Mouse (Mus musculus) kidney, embryonic 16.5 days (tissue): ENCODE results near the gene Gm49359. TPM values are rescaled to one million over a fixed set of nuclear protein-coding genes. Genes with fewer than 3 reads are reported as not detected.
"Not testable (repeated sequence)": the region's sequence is repeated elsewhere in the genome, so short reads cannot be mapped to it uniquely, and the experiment has no call there.

Source experiments
- ATAC-seq: fragments of 200-750 bp; cut with Nextera tagmentation; 2 replicates; pipeline ENCODE4 v1.8.0; 2017; ENCODE audit warnings: moderate TSS enrichment; ENCODE audit not compliant: low FRiP score, low TSS enrichment
- H3K27ac ChIP-seq: fragments of 300-500 bp; sonication (generic); 2 replicates; pipeline ENCODE4 v1.5.1; 2014; ENCODE audit warnings: low read length
- H3K27me3 ChIP-seq: fragments of 300-500 bp; sonication (generic); 2 replicates; pipeline ENCODE4 v1.6.1; 2014; ENCODE audit warnings: low read length, control low read depth, mixed read lengths; ENCODE audit not compliant: insufficient read depth
- H3K36me3 ChIP-seq: fragments of 300-500 bp; sonication (generic); 2 replicates; pipeline ENCODE4 v1.6.1; 2014; ENCODE audit warnings: low read length, control low read depth, mixed read lengths; ENCODE audit not compliant: insufficient read depth
- H3K4me1 ChIP-seq: fragments of 300-500 bp; sonication (generic); 2 replicates; pipeline ENCODE4 v1.6.1; 2014; ENCODE audit warnings: low read length, control low read depth, mixed read lengths; ENCODE audit not compliant: insufficient read depth
- H3K4me2 ChIP-seq: fragments of 300-500 bp; sonication (generic); replicated peaks from 2 replicates; pipeline ENCODE4 v1.6.1; 2014; ENCODE audit warnings: low read depth, low read length
- H3K4me3 ChIP-seq: fragments of 300-500 bp; sonication (generic); 2 replicates; pipeline ENCODE4 v1.5.1; 2014; ENCODE audit warnings: mild to moderate bottlenecking, low read length
- H3K9ac ChIP-seq: fragments of 300-500 bp; sonication (generic); replicated peaks from 2 replicates; pipeline ENCODE4 v1.6.1; 2014; ENCODE audit warnings: low read length
- H3K9me3 ChIP-seq: fragments of 300-500 bp; sonication (generic); 2 replicates; pipeline ENCODE4 v1.6.1; 2016; ENCODE audit warnings: low read length, control low read depth
- WGBS: fragments of 180-500 bp; shearing (Covaris S2); extraction: QIAGEN DNeasy Blood & Tissue Kit; methylation state at CpG from one replicate; pipeline ENCODE4 v1.1.7; 2014; 5-methylcytosine and 5-hydroxymethylcytosine counted together
- microRNA-seq: library from miRNA; unstranded; fragments of <30 nt; microRNA quantifications from one replicate; pipeline ENCODE4, GENCODE M21; 2016
- polyA plus RNA-seq: library from polyadenylated mRNA; unstranded; fragments of >200 nt; fragmentation: Nextera tagmentation; extraction: Ambion mirVana; gene quantifications from 2 replicates; pipeline ENCODE4 v1.2.1, GENCODE M21; 2015

Gene Gm49359
- polyA plus RNA-seq: 13.0 and 14.5 TPM in 2 replicates

DNA sequence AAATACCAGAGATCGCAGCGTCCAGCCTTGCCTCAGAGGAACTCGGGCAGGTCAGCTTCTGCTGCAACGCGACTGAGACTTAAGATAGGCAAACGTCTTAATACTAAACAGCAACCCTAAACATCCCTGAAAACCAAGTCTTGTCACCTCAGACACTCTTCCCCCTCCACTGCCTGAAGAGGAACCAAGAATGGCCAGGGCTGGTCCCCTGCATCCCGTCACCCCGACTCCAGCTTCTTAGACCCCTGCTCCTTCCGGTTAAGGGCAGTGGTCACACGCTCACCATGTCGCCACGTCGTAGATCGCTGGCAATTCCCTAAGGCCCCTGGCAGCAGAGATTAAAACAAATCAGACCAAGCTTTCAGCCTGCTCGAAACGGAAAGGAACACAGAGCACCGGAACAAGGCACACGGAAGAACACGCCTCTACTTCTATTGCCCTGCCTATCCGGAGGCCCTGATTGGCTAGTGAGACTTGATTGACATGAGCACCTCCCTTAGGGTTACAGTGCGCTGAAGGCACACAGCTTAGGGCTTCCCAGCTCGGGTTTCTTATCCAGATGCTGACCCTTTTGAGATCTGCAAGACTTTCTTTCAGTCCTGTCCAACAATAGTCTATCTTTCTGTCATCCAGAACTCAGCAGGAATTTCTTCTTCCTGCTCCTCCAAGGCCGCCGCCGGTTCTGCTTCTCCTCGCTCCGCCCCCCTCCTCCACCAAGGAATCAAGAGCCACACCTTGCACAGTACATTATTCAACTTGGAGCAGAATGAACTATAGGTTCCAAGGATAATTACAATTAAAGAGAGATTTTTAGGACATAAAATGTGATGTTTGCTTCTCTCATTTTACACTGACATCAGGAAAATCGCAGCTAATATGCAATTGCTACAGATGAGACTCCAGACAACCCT, at the start of gene Gm49359:
TSS of gene Gm49359 (minus strand) at position 409 of the 911 bp plus-strand sequence.
- Histone ChIP-seq H3K4me3 (peak within 1 kb of the TSS; percentile 71), H3K27ac (peak within 1 kb of the TSS; percentile 85), H3K4me2 (peak within 1 kb of the TSS; percentile 43), H3K36me3 (peaks cover 12% of the 10 kb centered on the region), H3K9ac (peak within 1 kb of the TSS; percentile 80)
- not testable (repeated sequence) for H3K4me1 ChIP-seq, H3K9me3 ChIP-seq, H3K27me3 ChIP-seq
- ATAC-seq: peak; percentile 100
- 1% methylated on average over 27 of the region's 28 CpGs for WGBS

DNA sequence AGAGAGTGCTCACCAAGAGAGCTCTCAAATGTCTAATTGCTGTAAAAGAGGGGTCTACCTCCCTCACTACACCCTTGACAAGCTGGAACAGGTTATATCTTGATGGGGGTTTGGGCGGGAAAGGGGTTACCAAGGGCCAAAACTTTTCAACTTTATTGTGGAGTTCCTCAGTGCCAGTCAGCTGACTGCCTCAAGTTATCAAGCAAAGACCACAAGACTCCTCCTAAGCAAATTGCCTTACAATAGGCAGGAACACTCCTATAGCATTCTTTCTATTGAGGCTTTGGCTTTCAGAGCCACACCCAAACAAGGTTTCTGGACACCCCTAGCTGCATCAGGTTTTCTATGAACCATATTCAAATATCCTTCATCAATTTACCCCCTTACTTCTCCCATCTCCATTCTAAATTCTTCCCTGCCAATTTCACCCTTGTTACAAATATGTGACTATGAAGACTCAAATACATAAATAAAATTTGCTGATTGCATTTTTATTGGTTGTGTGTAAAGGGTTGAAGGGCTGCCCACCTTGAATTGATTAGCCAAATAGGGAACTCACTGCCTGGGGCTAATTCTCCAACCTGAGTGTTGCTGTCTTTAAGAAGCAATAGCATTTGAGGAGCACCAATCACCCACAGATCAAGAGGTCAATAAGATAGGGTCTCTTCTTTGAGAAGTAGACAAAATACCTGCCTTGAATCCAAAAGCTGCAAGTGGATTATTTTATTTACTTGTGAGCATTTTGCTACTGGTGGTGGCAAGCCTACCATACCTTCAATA, 44.2 kb upstream of the Gm49359 start:
- WGBS: 96% methylated on average over 1 of the region's 1 CpGs
- not testable (repeated sequence) for H3K4me3 ChIP-seq, ATAC-seq, H3K9me3 ChIP-seq, H3K9ac ChIP-seq, H3K4me2 ChIP-seq, H3K4me1 ChIP-seq, H3K36me3 ChIP-seq, H3K27me3 ChIP-seq, H3K27ac ChIP-seq

DNA sequence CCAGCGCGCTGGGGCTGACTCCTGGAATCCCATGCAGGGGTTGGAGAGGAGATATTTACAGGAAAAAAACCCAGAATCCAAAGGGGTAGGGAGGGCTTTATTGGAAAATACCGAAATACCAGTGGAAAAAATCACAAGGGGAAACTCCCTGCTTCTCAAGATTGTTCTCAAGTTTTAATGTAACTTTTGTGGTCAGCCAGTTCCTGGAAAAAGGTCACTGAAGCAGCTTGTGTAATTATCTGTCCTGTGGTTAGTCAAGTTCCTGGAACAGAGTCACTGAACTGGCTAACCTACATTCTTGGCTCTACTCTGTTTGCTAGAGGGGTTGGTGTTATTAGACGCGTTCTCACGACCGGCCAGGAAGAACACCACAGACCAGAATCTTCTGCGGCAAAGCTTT, 6.0 kb upstream of the Gm49359 start:
- 92% methylated on average over 8 of the region's 8 CpGs for WGBS
- not testable (repeated sequence) for H3K4me2 ChIP-seq, H3K9me3 ChIP-seq, H3K9ac ChIP-seq, H3K4me1 ChIP-seq, H3K4me3 ChIP-seq, H3K27ac ChIP-seq, H3K36me3 ChIP-seq, H3K27me3 ChIP-seq, ATAC-seq

DNA sequence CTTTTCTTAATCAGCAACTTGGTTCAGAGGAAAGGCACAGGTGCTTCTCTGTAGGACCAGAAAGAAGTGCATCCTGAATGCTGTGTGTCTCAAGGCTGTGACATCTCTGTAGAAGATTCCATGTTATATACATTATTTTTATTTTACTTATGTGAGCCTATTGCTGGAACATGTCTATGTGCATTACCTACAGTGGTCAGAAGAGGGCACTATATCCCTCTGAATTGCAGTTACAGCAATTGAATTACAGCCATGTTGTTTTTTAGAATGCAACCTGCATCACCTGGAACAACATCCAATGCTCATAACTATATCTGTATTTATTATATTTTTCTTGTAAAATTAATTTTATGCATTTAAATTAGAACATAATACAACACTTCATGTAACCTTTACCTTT, 3.3 kb upstream of the Gm49359 start:
- not testable (repeated sequence) for H3K4me2 ChIP-seq, H3K36me3 ChIP-seq, H3K27ac ChIP-seq, ATAC-seq, H3K4me3 ChIP-seq, H3K9ac ChIP-seq, H3K9me3 ChIP-seq, H3K4me1 ChIP-seq, H3K27me3 ChIP-seq

Small RNA genes within 50 kb of the gene (microRNA-seq; reads per million reads assigned to microRNA genes)
- gene Gm22256: not detected

Other genes with a start within 250 kb of the Gm49359 start
- 6.9 and 7.2 TPM in 2 replicates for gene Gm3604, start 83.7 kb downstream of the Gm49359 start, polyA plus RNA-seq
- not detected in 2 replicates for gene Zfp935, start 91.7 kb upstream of the Gm49359 start, polyA plus RNA-seq
- gene Zfp934, start 104.4 kb upstream of the Gm49359 start, polyA plus RNA-seq: 19.1 and 20.0 TPM in 2 replicates
- 11.6 and 15.0 TPM in 2 replicates for gene 6720489N17Rik, start 157.3 kb upstream of the Gm49359 start, polyA plus RNA-seq